Mouse (Mus musculus) heart, adult 2 months (tissue): ENCODE data around the gene Cdyl. TPM values are rescaled to one million over a fixed set of nuclear protein-coding genes. Genes with fewer than 3 reads are reported as not detected.

Experiments
- DNase-seq, 2 experiments: peaks; one replicate each; pipeline ENCODE4 v3.0.0; 2021
- H3K27ac ChIP-seq: fragments of 200-600 bp; 2 replicates; pipeline ENCODE4 v1.8.1; 2022
- H3K27me3 ChIP-seq: fragments of 200-500 bp; 2 replicates; pipeline ENCODE4 v1.6.1; 2012; ENCODE audit warnings: mild to moderate bottlenecking, low read length, inconsistent platforms, mixed read lengths; ENCODE audit not compliant: control insufficient read depth, insufficient read depth
- H3K36me3 ChIP-seq: fragments of 200-500 bp; 2 replicates; pipeline ENCODE4 v1.6.1; 2012; ENCODE audit warnings: low read length, inconsistent platforms; ENCODE audit not compliant: control insufficient read depth, insufficient read depth
- H3K4me1 ChIP-seq: fragments of 200-500 bp; 2 replicates; pipeline ENCODE4 v1.6.1; 2011; ENCODE audit warnings: low read length; ENCODE audit not compliant: control insufficient read depth, insufficient read depth
- H3K4me3 ChIP-seq: fragments of 200-600 bp; 2 replicates; pipeline ENCODE4 v1.8.1; 2022
- H3K79me2 ChIP-seq: fragments of 200-500 bp; replicated peaks from 2 replicates; pipeline ENCODE4 v1.6.1; 2012; ENCODE audit warnings: mild to moderate bottlenecking, inconsistent platforms, low read length, moderate library complexity, mixed read lengths; ENCODE audit not compliant: control insufficient read depth, insufficient read depth
- H3K9ac ChIP-seq: fragments of 200-500 bp; 2 replicates; pipeline ENCODE4 v1.6.1; 2012; ENCODE audit warnings: low read depth, mild to moderate bottlenecking, control low read depth, inconsistent platforms, low read length, mixed read lengths
- CTCF ChIP-seq: fragments of 200-600 bp; IDR thresholded peaks from 2 replicates; pipeline ENCODE4 v1.8.1; 2022; ENCODE audit warnings: antibody characterized with exemption, mild to moderate bottlenecking, moderate library complexity
- EP300 ChIP-seq: fragments of 200-500 bp; IDR thresholded peaks from 2 replicates; pipeline ENCODE4 v1.6.1; 2011; ENCODE audit warnings: low read depth, low read length, control low read depth; ENCODE audit not compliant: insufficient read depth
- POLR2A ChIP-seq: fragments of 200-500 bp; IDR thresholded peaks from 2 replicates; pipeline ENCODE4 v1.6.1; 2011; ENCODE audit warnings: mild to moderate bottlenecking, low read depth, low read length, control low read depth; ENCODE audit not compliant: insufficient read depth
- WGBS: fragments of 180-500 bp; shearing (Covaris S2); methylation state at CpG from one replicate; pipeline ENCODE4 v1.1.7; 2018; 5-methylcytosine and 5-hydroxymethylcytosine counted together
- intact Hi-C: fragments of 180-260 bp; cut with DNase I; formaldehyde crosslinking; loops from one replicate; pipeline ENCODE4 v1.15.1; 2025
- long read RNA-seq: library from polyadenylated mRNA; stranded (forward); transcript quantifications from one replicate; pipeline ENCODE4 v2.0.0, GENCODE M21; 2021
- polyA plus RNA-seq: library from polyadenylated mRNA; depleted of rRNA; stranded (reverse); fragments of >200 nt; gene quantifications from 2 replicates; pipeline ENCODE4 v1.2.3, GENCODE M21; 2012; rRNA removed
- total RNA-seq, 2 experiments: library from RNA; stranded (reverse); gene quantifications; 2 replicates each; pipeline ENCODE4 v1.2.3; 2021

Gene Cdyl
- total RNA-seq (10 to 100 TPM in 1 of 2 experiments, 1 to 10 TPM in 1; 8.4 to 11.2 TPM), polyA plus RNA-seq (3.1 and 4.2 TPM in 2 replicates)
- long read RNA-seq, transcript Cdyl-202 (7 exons, 3,575 nt) = major isoform, 6 of 7 reads
- long read RNA-seq, partial matches to known transcripts = 1 of 7 reads
- long read RNA-seq, other reads (novel, unspliced or antisense) = 0 of 7 reads

DNA sequence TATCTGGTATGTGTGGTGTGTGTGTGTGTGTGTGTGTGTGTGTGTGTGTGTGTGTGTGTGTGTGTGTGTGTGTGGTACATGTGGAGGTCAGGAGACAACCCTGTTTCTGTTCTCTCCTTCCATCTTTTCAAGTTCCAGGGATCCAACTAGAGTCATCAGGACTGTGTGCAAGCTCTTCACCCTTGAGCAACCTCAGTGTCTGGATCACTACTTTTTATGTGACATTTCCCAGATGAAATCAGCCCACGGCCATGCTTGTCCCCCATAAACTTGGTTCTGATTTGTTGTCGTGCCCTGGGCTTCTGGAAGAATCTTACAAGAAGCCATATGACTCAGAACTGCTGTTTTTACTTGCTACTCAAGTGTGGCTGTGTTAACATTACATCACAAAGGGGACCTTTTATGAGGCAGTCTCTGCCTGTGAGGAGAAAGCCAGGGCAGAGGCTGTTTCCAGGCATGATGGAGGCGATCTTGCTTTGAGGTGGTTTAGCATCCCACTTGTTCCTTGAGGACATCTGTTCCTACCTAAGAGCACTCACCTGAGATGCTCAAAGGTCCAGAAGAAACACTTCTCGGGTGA lies at the start of gene Cdyl:
Cdyl (plus strand) TSS at position 428 of the 580 bp plus-strand sequence.
- H3K27ac ChIP-seq = no peak within 1 kb of the TSS
- whole genome bisulfite sequencing = 57% methylated on average over 4 of the region's 4 CpGs
- no peak for DNase-seq
- H3K4me1 ChIP-seq = no peaks in the 10 kb centered on the region
- no peaks in the 10 kb centered on the region for H3K27me3 ChIP-seq
- H3K36me3 ChIP-seq = no peaks in the 10 kb centered on the region
- H3K4me3 ChIP-seq = no peak within 1 kb of the TSS
- TF ChIP-seq CTCF (no peak), EP300 (no peak), POLR2A (no peak)
- intact Hi-C loops = no loop called here
- no peak within 1 kb of the TSS for H3K9ac ChIP-seq
- H3K79me2 ChIP-seq = no peaks in the 10 kb centered on the region

GRCm38 (mm10) chr13:35610718-35611117 lies 48.9 kb upstream of the Cdyl start:
- no peak for TF ChIP-seq CTCF
- TF ChIP-seq EP300 = no peak
- TF ChIP-seq POLR2A = no peak
- no peaks in the 10 kb centered on the region; the same call in 1 of the 2 replicates for H3K36me3 ChIP-seq
- no peak overlapping the region for H3K9ac ChIP-seq
- intact Hi-C loops = no loop called here
- no peak overlapping the region for H3K4me3 ChIP-seq
- H3K4me1 ChIP-seq = peaks cover 2% of the 10 kb centered on the region; the same call in 1 of the 2 replicates
- H3K79me2 ChIP-seq = no peaks in the 10 kb centered on the region
- no peak overlapping the region for H3K27ac ChIP-seq
- H3K27me3 ChIP-seq = no peaks in the 10 kb centered on the region
- DNase-seq = no peak

DNA sequence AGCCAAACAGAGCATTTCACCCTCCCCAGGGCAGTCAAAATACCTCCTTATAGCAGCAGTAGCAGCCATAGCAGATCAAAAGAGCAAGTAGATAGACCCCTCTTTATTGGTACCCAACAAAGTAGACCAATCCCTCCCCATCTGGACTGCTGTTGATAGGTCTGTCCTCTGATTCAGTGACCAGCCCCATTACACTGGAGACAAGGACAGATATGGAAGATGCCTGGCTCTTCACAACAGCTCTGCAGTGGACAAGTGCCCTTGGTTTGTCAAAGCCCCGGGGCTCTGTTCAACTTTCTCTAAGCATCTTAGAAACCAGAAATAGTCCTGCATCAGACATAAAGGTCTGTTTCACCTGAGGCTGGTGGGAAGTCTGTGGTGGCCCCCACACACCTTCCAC lies 47.1 kb upstream of the Cdyl start:
- TF ChIP-seq EP300 (no peak), CTCF (no peak), POLR2A (no peak)
- intact Hi-C loops = no loop called here

GRCm38 (mm10) chr13:35614832-35615479 lies 44.7 kb upstream of the Cdyl start:
- Histone ChIP-seq H3K4me1 (peaks cover 1% of the 10 kb centered on the region; the same call in 1 of the 2 replicates), H3K79me2 (no peaks in the 10 kb centered on the region), H3K27me3 (no peaks in the 10 kb centered on the region), H3K4me3 (no peak overlapping the region), H3K36me3 (no peaks in the 10 kb centered on the region; the same call in 1 of the 2 replicates), H3K27ac (no peak overlapping the region), H3K9ac (no peak overlapping the region)
- TF ChIP-seq EP300 = no peak
- TF ChIP-seq CTCF = no peak
- no peak for TF ChIP-seq POLR2A
- DNase-seq = no peak
- intact Hi-C loops = no loop called here
- 67% methylated on average over 4 of the region's 4 CpGs for WGBS

More for the DNA sequence above, 47.1 kb upstream of the Cdyl start:
- Histone ChIP-seq H3K4me3 (no peak overlapping the region), H3K27me3 (no peaks in the 10 kb centered on the region), H3K4me1 (peaks cover 2% of the 10 kb centered on the region; the same call in 1 of the 2 replicates), H3K79me2 (no peaks in the 10 kb centered on the region), H3K9ac (no peak overlapping the region), H3K27ac (no peak overlapping the region), H3K36me3 (no peaks in the 10 kb centered on the region; the same call in 1 of the 2 replicates)
- DNase-seq = no peak
- 80% methylated on average over 1 of the region's 1 CpGs for WGBS

DNA sequence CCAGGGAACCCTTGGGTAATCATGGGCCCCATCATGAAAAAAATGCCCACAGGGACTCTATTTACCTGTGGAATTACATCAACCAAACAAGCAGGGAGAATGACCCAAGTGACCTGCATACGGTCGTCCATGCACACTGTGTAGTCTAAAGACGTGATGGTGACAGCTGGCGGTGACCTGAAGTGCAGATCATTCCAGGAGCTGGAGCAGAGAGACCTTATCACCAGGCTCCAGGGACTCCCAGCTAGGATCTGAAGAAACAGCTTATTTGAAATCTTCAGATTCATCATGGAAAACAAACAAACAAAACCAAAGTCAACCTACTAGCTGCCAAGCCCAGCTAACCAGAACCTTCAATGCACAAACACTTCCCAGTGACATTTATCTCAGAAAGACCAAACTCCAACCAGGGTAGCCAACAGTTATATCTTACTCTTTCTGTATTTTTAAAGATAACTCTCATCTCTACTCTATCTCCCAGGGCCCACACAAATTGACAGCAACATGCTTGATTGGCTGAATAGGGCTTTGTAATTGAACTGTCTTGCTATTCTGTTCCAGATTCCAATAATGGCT lies 43.0 kb upstream of the Cdyl start:
- Histone ChIP-seq H3K4me3 (no peak overlapping the region), H3K9ac (no peak overlapping the region), H3K27me3 (no peaks in the 10 kb centered on the region), H3K36me3 (no peaks in the 10 kb centered on the region; the same call in 1 of the 2 replicates), H3K4me1 (peaks cover 1% of the 10 kb centered on the region; the same call in 1 of the 2 replicates), H3K79me2 (no peaks in the 10 kb centered on the region), H3K27ac (no peak overlapping the region)
- WGBS = 70% methylated on average over 4 of the region's 4 CpGs
- intact Hi-C loops = no loop called here
- TF ChIP-seq POLR2A (no peak), CTCF (no peak), EP300 (no peak)
- DNase-seq = no peak
